Mouse (Mus musculus): ENCODE results near the gene Smarca4.
A peak's percentile ranks its signal among the peaks of the same experiment; 100 is the strongest.
"Not testable (repeated sequence)": the region's sequence is repeated elsewhere in the genome, so short reads cannot be mapped to it uniquely, and the experiment has no call there.

The Smarca4 gene

GRCm38 (mm10) chr9:21662034-21662433 lies 46.1 kb downstream of the Smarca4 start:
- peaks cover 37% of the 10 kb centered on the region for H3K36me3 ChIP-seq (ENCODE audit: control insufficient read depth, insufficient read depth, low read length, poor library complexity, severe bottlenecking)
- H3K27me3 ChIP-seq (ENCODE audit: control insufficient read depth, insufficient read depth, low read length, poor library complexity, severe bottlenecking), result no peaks in the 10 kb centered on the region
- DNase-seq (ENCODE audit: low read depth, low spot score), result no peak

- DNase-seq (ENCODE audit: low read depth, low spot score), result no peak
- peaks cover 26% of the 10 kb centered on the region for H3K36me3 ChIP-seq (ENCODE audit: control insufficient read depth, insufficient read depth, low read length, poor library complexity, severe bottlenecking)
- no peaks in the 10 kb centered on the region for H3K27me3 ChIP-seq (ENCODE audit: control insufficient read depth, insufficient read depth, low read length, poor library complexity, severe bottlenecking)
Measured at GRCm38 (mm10) chr9:21668946-21669345, 53.0 kb downstream of the Smarca4 start.

- peaks cover 19% of the 10 kb centered on the region for H3K36me3 ChIP-seq (ENCODE audit: control insufficient read depth, insufficient read depth, low read length, poor library complexity, severe bottlenecking)
- no peak for DNase-seq (ENCODE audit: low read depth, low spot score)
- H3K27me3 ChIP-seq (ENCODE audit: control insufficient read depth, insufficient read depth, low read length, poor library complexity, severe bottlenecking), result no peaks in the 10 kb centered on the region
Measured at GRCm38 (mm10) chr9:21670354-21670753, 54.4 kb downstream of the Smarca4 start.

GRCm38 (mm10) chr9:21671753-21672152 lies 55.8 kb downstream of the Smarca4 start:
- H3K36me3 ChIP-seq (ENCODE audit: control insufficient read depth, insufficient read depth, low read length, poor library complexity, severe bottlenecking), result peaks cover 17% of the 10 kb centered on the region
- no peak for DNase-seq (ENCODE audit: low read depth, low spot score)
- no peaks in the 10 kb centered on the region for H3K27me3 ChIP-seq (ENCODE audit: control insufficient read depth, insufficient read depth, low read length, poor library complexity, severe bottlenecking)

GRCm38 (mm10) chr9:21677706-21678105 lies 61.7 kb downstream of the Smarca4 start:
- no peak for DNase-seq (ENCODE audit: low read depth, low spot score)
- Histone ChIP-seq H3K27me3 (ENCODE audit: control insufficient read depth, insufficient read depth, low read length, poor library complexity, severe bottlenecking) (no peaks in the 10 kb centered on the region), H3K36me3 (ENCODE audit: control insufficient read depth, insufficient read depth, low read length, poor library complexity, severe bottlenecking) (peaks cover 10% of the 10 kb centered on the region)

GRCm38 (mm10) chr9:21680448-21680847 lies 64.5 kb downstream of the Smarca4 start:
- H3K27me3 ChIP-seq (ENCODE audit: control insufficient read depth, insufficient read depth, low read length, poor library complexity, severe bottlenecking), result no peaks in the 10 kb centered on the region
- no peak for DNase-seq (ENCODE audit: low read depth, low spot score)

GRCm38 (mm10) chr9:21682827-21683226 lies 66.9 kb downstream of the Smarca4 start:
- H3K27me3 ChIP-seq (ENCODE audit: control insufficient read depth, insufficient read depth, low read length, poor library complexity, severe bottlenecking), result no peaks in the 10 kb centered on the region
- DNase-seq (ENCODE audit: low read depth, low spot score), result no peak

More at GRCm38 (mm10) chr9:21680448-21680847, 64.5 kb downstream of the Smarca4 start:
- H3K36me3 ChIP-seq (ENCODE audit: control insufficient read depth, insufficient read depth, low read length, poor library complexity, severe bottlenecking), result peaks cover 7% of the 10 kb centered on the region

GRCm38 (mm10) chr9:21683897-21684296 lies 67.9 kb downstream of the Smarca4 start:
- no peak for DNase-seq (ENCODE audit: low read depth, low spot score)
- Histone ChIP-seq H3K27me3 (ENCODE audit: control insufficient read depth, insufficient read depth, low read length, poor library complexity, severe bottlenecking) (no peaks in the 10 kb centered on the region), H3K36me3 (ENCODE audit: control insufficient read depth, insufficient read depth, low read length, poor library complexity, severe bottlenecking) (peaks cover 3% of the 10 kb centered on the region)

More at GRCm38 (mm10) chr9:21682827-21683226, 66.9 kb downstream of the Smarca4 start:
- H3K36me3 ChIP-seq (ENCODE audit: control insufficient read depth, insufficient read depth, low read length, poor library complexity, severe bottlenecking), result peaks cover 6% of the 10 kb centered on the region

GRCm38 (mm10) chr9:21688554-21688953 lies 72.6 kb downstream of the Smarca4 start:
- Histone ChIP-seq H3K27me3 (ENCODE audit: control insufficient read depth, insufficient read depth, low read length, poor library complexity, severe bottlenecking) (no peaks in the 10 kb centered on the region), H3K36me3 (ENCODE audit: control insufficient read depth, insufficient read depth, low read length, poor library complexity, severe bottlenecking) (peaks cover 6% of the 10 kb centered on the region)
- DNase-seq (ENCODE audit: low read depth, low spot score), result no peak

GRCm38 (mm10) chr9:21690031-21690430 lies 74.1 kb downstream of the Smarca4 start:
- no peak for DNase-seq (ENCODE audit: low read depth, low spot score)
- no peaks in the 10 kb centered on the region for H3K27me3 ChIP-seq (ENCODE audit: control insufficient read depth, insufficient read depth, low read length, poor library complexity, severe bottlenecking)
- peaks cover 8% of the 10 kb centered on the region for H3K36me3 ChIP-seq (ENCODE audit: control insufficient read depth, insufficient read depth, low read length, poor library complexity, severe bottlenecking)

- DNase-seq (ENCODE audit: low read depth, low spot score), result peak; percentile 52
- Histone ChIP-seq H3K27me3 (ENCODE audit: control insufficient read depth, insufficient read depth, low read length, poor library complexity, severe bottlenecking) (no peaks in the 10 kb centered on the region), H3K36me3 (ENCODE audit: control insufficient read depth, insufficient read depth, low read length, poor library complexity, severe bottlenecking) (peaks cover 8% of the 10 kb centered on the region)
Measured at GRCm38 (mm10) chr9:21691862-21692261, 75.9 kb downstream of the Smarca4 start.

GRCm38 (mm10) chr9:21692491-21692890 lies 76.5 kb downstream of the Smarca4 start:
- peaks cover 5% of the 10 kb centered on the region for H3K36me3 ChIP-seq (ENCODE audit: control insufficient read depth, insufficient read depth, low read length, poor library complexity, severe bottlenecking)
- H3K27me3 ChIP-seq (ENCODE audit: control insufficient read depth, insufficient read depth, low read length, poor library complexity, severe bottlenecking), result no peaks in the 10 kb centered on the region
- no peak for DNase-seq (ENCODE audit: low read depth, low spot score)

GRCm38 (mm10) chr9:21694071-21694470 lies 78.1 kb downstream of the Smarca4 start:
- H3K36me3 ChIP-seq (ENCODE audit: control insufficient read depth, insufficient read depth, low read length, poor library complexity, severe bottlenecking), result peaks cover 5% of the 10 kb centered on the region
- H3K27me3 ChIP-seq (ENCODE audit: control insufficient read depth, insufficient read depth, low read length, poor library complexity, severe bottlenecking), result no peaks in the 10 kb centered on the region
- DNase-seq (ENCODE audit: low read depth, low spot score), result no peak

- no peak for DNase-seq (ENCODE audit: low read depth, low spot score)
- Histone ChIP-seq H3K27me3 (ENCODE audit: control insufficient read depth, insufficient read depth, low read length, poor library complexity, severe bottlenecking) (no peaks in the 10 kb centered on the region), H3K36me3 (ENCODE audit: control insufficient read depth, insufficient read depth, low read length, poor library complexity, severe bottlenecking) (peaks cover 5% of the 10 kb centered on the region)
Measured at GRCm38 (mm10) chr9:21695229-21695792, 79.3 kb downstream of the Smarca4 start.

- H3K27me3 ChIP-seq (ENCODE audit: control insufficient read depth, insufficient read depth, low read length, poor library complexity, severe bottlenecking), result no peaks in the 10 kb centered on the region
- H3K36me3 ChIP-seq (ENCODE audit: control insufficient read depth, insufficient read depth, low read length, poor library complexity, severe bottlenecking), result peaks cover 9% of the 10 kb centered on the region
- no peak for DNase-seq (ENCODE audit: low read depth, low spot score)
Measured at GRCm38 (mm10) chr9:21697121-21697520, 81.2 kb downstream of the Smarca4 start.

- not testable (repeated sequence) for H3K36me3 ChIP-seq (ENCODE audit: control insufficient read depth, insufficient read depth, low read length, poor library complexity, severe bottlenecking); H3K27me3 ChIP-seq (ENCODE audit: control insufficient read depth, insufficient read depth, low read length, poor library complexity, severe bottlenecking); DNase-seq (ENCODE audit: low read depth, low spot score)
Measured at GRCm38 (mm10) chr9:21699280-21699679, 83.3 kb downstream of the Smarca4 start.
